Mouse (Mus musculus): ENCODE data around the gene Prr7.

- TF ChIP-seq POLR2A (IDR thresholded peaks at IDR 0.05; ENCODE audit: insufficient read depth, low read depth, low read length) (peak; percentile 69), CTCF (IDR thresholded peaks at IDR 0.05) (peak; percentile 23), EP300 (IDR thresholded peaks at IDR 0.05; ENCODE audit: insufficient read depth, low read depth, low read length) (0 out of 2 replicates have a peak, but pooled peaks have one; percentile 47)
Measured at GRCm38 (mm10) chr13:55429226-55429888, 34.7 kb upstream of the Prr7 start.
